Mouse (Mus musculus) embryo, embryonic 10 days (tissue): Measurements from ENCODE around the gene Hsd17b11.
"Not testable (repeated sequence)": the region's sequence is repeated elsewhere in the genome, so short reads cannot be mapped to it uniquely, and the experiment has no call there.

Experiments used
- DNase-seq: peaks from one replicate; pipeline ENCODE4 v3.0.0-alpha.2; 2015; ENCODE audit warnings: low spot score

The Hsd17b11 gene

DNA sequence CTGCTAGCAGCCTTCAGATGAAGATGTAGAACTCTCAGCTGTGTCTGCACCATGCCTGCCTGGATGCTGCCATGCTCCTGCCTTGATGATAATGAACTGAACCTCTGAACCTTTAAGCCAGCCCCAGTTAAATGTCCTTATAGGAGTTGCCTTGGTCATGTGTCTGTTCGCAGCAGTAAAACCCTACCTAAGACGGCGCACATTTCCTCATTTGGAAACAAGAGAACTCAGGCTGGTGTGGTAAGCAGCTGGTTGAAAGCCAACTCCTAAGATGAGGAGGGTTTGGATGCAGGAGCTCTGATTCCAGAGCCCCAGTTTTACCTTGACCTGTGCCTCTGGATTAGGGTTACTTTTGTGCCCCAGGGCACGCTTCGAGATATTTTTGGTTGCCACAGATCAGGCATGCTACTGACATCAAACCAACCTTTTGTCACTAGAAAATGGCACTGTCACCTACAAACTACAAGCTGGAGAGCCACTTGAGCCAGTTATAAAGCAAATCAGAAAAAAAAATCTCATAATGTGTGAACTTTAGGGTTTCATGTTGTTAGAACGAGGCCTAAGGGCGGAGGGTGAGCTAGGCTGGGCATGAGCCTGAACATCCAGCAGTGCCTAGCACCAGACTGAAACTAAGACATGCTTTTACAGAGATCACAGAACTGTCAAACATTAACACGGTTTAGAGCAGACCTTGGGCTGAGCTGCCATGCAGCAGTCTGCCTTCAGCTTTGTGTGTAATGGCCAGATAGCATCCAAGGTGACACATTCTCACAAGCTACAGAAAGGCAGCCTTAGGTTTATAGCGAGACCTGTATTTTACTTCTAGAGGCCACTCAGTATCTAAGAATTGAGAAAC, 40.8 kb downstream of the Hsd17b11 start:
- no peak for DNase-seq

DNA sequence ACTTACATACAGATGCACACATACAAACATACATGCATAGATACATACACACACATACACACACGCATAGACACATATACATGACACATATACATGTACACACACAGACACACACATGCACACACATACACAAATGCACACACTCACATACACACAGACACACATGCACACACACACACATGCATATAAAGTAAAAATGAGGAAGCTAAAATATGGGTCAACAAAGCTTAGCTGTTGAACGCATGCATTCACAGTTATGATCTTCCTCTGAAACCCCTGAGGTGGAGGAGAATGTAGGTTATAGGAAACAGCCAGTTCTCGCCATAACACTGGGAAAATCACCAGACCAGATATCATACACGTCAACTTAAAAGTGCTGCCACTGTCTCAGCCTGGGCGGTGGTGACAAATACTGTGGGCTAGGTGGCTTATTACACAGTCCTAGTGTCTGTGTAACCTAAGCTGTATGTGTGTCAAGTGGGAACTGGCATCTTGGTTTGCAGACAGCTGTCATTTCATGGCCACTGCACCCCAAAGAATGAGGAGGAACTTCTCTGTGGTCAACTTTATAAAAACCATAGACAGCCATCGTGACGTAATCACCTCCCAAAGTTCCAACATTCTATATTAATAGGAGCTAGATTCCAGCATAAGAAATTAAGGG, 43.7 kb downstream of the Hsd17b11 start:
- no peak for DNase-seq

DNA sequence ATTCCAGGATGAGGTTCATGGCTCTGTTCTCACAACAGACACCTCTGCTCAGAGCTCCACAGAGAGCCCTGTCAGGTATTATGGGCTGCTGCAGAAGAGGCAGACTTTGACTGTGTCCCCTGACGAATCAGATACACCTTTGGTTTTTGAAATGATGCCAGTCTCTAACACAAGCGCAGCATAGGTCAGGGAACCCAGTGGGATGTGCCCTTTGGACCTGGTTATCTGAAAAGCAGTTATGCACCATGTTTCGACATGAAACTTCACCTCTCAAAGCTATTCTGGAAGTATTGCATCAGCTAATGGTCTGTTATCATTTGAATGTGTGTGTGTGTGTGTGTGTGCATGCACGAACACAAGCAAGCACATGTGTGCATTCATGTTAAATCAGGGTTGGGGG, 44.4 kb downstream of the Hsd17b11 start, which contains the start of gene Hsd17b13:
Gene Hsd17b13 (minus strand): TSS at position 114 of the 400 bp plus-strand sequence.
- DNase-seq = no peak

DNA sequence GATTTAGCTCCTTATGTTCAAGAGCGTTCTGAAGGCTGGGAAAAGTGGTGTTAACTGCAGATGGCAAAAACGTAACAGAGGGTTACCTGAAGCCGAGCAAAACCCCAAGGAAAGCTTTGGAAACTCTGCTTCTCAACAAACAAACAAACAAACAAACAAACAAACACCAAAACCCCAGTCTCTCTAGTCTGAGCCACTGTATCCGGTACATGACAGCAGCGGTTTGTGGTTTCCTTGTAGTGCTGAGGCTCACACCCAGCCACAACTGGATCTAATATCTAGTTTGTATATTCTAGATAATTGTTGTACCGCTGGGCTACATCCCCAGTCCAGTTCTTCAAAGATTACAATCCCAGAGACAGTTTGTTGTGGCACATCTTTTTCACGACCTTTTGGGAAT, 46.0 kb downstream of the Hsd17b11 start:
- DNase-seq = no peak

DNA sequence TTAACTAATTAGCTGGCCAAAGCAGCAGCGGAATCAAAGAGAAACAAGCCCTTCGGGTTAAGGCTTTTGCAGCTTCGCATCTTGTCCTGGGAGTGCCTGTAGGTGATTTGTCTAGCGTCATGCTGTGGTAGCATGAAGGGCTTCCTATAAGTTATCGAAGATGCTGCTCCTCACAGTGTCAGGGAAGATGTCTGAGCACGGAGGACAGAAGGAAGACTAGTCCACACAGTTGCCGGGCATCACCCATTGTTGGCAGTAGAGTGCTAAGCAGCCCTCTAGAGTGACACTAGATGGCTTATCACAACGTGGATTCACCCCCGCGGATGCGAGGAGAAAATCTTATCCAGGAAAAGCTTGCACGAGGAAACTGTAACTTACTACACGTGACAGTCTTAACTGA, 48.9 kb downstream of the Hsd17b11 start:
- no peak for DNase-seq

DNA sequence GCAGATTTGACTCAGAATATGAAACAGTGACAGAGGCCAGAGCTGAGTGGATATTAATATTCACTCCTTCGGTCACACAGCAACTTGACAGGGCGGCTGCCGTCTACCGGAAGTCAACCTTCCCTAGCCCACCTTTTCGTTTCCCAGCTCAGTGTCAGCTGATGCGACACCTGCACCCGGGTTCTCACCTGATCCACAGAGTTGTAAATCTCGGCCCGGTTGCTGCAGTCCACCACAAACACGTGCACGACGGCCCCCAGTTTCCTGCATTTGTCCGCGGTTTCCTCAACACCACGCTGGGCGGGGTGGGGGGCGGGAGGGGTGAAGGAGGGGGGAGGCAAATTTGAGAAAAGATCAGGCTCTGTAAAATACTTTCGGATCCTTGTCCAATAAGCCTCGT, 49.3 kb downstream of the Hsd17b11 start:
- no peak for DNase-seq

DNA sequence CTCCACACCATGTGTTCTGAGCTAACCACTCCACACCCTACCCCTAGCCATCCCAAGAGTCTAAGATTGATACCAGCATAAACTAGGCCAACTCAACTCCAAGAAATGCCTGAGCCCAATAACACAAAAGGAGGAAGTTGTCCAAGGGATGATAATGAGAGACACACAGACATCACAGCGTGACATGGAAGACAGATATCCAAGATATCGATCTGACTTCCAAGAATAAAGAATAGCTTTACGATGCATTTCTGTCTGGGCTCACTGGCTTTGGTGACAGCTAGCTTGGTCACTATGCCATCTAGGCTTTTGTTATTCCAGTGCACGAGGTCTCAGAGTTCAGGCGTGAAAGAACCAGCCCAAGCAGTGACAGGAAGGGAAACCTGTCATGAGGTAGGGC, 50.7 kb downstream of the Hsd17b11 start:
- DNase-seq = no peak

DNA sequence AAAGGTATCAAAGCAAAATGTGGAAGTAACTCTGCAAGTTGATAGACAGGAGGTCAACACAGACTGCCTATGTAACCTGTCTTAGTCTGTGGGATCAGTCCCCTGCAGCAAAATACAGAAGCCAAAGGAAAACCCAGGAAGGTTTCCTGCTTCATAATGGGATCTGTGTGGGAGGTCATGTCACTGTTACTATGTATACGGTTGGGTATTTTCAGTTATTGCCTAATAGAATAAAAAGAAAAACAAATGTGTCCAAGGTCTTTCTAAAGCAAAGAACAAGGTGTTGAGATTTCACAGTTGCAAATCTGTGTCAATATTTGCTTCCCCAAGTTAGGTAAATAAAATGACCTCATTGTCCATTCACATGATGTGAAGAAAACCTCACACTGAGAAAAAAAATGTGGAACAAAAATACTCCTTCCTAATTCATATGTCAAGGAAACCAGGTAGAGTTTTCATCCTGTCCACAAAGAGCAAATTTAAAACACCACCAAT, 58.7 kb downstream of the Hsd17b11 start:
- DNase-seq = no peak

DNA sequence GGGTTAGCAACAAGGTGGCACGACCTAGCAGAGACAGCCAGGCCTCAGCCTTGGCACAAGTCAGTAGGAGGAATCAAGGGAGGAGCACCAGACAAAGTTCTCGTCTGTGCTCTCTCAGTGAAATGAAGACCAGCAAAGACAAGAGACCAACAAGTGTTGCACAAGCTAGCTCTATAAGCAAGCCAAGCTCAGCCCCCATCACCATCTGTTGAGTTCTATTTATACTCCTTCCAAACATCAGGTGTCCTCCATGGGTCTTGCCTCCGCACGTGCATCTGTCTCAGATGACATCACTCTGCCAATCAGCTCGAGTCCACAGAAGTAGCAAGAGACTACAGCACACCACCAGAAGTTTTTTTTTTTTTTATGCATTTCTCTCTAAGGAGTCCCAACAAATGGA, 67.1 kb downstream of the Hsd17b11 start:
- no peak for DNase-seq

DNA sequence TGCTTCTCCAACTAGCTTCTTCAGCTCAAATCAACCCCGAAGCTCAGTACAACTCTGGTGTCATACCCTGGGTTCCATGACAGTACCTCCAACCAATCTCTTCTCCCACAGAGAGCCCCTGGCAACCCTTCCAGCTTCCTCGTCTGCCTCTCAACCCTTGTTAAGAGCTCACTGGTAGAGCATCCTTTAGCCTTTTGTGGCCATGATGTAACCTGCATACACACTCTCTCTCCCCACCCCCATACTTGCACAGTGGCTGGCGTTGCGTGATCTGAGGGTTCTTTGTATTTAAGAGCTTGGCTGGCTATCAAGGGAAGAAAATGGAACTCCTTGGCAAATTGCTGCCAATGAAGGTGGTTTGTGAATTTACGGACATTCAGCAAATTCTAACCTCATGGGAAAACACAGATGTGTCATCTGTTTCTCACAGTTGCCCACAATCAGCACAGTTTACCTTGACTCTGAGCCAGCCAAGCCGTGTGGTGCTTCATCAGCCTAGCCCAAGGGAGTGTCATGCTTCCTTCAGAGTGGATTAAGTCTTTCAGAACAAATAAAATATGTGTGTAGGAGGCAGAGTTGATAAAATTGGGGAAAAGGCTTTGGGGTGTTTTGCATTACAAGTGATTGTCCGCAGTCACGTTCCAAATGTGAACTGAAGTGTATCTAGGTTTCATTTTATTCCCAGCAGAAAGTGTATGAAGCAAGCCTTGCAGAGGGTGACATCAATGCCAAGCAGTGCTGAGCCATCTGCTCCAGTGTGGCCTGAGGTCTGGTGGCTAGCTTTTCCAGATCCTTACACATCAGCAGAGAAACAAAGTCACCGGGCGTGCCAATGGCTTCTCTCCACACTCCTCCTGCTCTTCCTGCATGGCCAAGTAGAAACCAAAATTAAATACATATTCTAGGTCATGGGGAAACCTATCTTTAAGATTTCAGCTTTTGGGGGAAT, 68.3 kb downstream of the Hsd17b11 start:
- DNase-seq = no peak

DNA sequence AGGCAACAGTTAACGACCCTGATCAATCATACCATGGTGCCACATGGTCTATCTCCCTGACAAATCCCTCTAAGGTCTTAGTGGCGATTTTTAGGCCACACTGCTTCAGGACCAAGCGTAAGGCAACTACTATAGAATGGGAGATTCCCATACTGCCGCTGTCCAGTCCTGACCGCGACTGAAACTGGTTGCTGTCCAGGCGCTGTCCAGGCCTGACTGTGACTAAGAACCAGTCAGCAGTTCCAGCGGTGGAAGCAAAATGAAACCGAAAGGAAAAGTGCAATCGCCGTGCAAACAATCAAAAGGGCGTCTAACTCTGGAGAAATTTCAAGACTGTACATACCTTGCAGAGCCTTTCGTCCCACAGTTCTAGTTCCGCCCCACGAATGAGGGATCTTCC, 71.6 kb downstream of the Hsd17b11 start:
- DNase-seq = not testable (repeated sequence)

DNA sequence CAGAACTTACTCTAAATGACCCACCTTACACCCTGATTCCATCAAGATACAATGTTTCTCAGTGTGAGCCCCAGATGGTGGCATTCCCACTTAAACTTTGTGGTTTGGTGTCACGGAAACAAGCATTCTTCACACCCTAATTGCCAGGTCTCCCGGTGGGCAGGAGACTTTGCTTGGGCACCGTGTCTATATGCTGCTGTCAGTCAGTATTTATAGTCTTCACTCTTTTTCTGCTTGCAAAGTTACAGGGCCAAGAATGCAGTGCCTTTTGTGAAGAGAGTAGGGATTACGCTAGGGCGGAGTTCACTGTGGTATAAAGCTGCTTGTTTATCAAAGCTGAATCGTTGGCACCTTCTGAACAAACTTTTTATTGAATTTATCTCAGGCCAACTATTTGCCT, 78.5 kb downstream of the Hsd17b11 start:
- no peak for DNase-seq

DNA sequence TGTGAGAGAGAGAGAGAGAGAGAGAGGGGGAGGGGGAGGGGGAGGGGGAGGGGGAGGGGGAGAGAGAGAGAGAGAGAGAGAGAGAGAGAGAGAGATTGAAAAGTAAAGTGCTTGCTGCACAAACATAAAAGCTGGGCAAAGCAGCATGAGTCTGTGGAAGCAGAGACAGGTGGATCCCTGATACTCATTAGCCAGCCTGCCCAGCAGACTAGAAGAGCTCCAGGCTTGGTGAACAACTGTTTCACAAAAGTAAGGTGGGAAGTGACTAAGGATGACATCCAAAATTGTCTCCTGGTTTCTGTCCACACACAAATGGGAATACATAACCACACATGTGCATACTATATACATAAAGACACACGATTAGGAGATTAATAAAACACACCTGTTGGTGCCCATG, 81.9 kb downstream of the Hsd17b11 start:
- DNase-seq = no peak
